Mouse (Mus musculus) hindbrain, postnatal 0 days (tissue): Measurements from ENCODE around the gene Dennd4c. TPM values are rescaled to one million over a fixed set of nuclear protein-coding genes. Genes with fewer than 3 reads are reported as not detected.
"Not testable (repeated sequence)": the region's sequence is repeated elsewhere in the genome, so short reads cannot be mapped to it uniquely, and the experiment has no call there.

Experiments used
- ATAC-seq: fragments of 200-750 bp; cut with Nextera tagmentation; 2 replicates; pipeline ENCODE4 v1.8.0; 2017; ENCODE audit warnings: mild to moderate bottlenecking, moderate TSS enrichment, moderate library complexity
- DNase-seq: peaks from one replicate; pipeline ENCODE4 v3.0.0-alpha.2; 2015; ENCODE audit warnings: low spot score
- H3K27ac ChIP-seq: fragments of 300-500 bp; sonication (generic); 2 replicates; pipeline ENCODE4 v1.5.1; 2014; ENCODE audit warnings: mild to moderate bottlenecking
- H3K27me3 ChIP-seq: fragments of 300-500 bp; sonication (generic); 2 replicates; pipeline ENCODE4 v1.6.1; 2014; ENCODE audit warnings: low read length, mixed read lengths; ENCODE audit not compliant: insufficient read depth
- H3K36me3 ChIP-seq: fragments of 300-500 bp; sonication (generic); 2 replicates; pipeline ENCODE4 v1.6.1; 2014; ENCODE audit warnings: low read length, mixed read lengths; ENCODE audit not compliant: insufficient read depth
- H3K4me1 ChIP-seq: fragments of 300-500 bp; sonication (generic); 2 replicates; pipeline ENCODE4 v1.6.1; 2014; ENCODE audit warnings: antibody characterized with exemption, low read length, mixed read lengths; ENCODE audit not compliant: insufficient read depth
- H3K4me2 ChIP-seq: fragments of 300-500 bp; sonication (generic); 2 replicates; pipeline ENCODE4 v1.6.1; 2014; ENCODE audit warnings: low read depth, mild to moderate bottlenecking, low read length, moderate library complexity, mixed read lengths
- H3K4me3 ChIP-seq: fragments of 300-500 bp; sonication (generic); 2 replicates; pipeline ENCODE4 v1.5.1; 2014; ENCODE audit warnings: low read length
- H3K9ac ChIP-seq: fragments of 300-500 bp; sonication (generic); replicated peaks from 2 replicates; pipeline ENCODE4 v1.6.1; 2014; ENCODE audit warnings: mild to moderate bottlenecking, low read length, moderate library complexity, mixed read lengths
- H3K9me3 ChIP-seq: fragments of 300-500 bp; sonication (generic); 2 replicates; pipeline ENCODE4 v1.6.1; 2016; ENCODE audit warnings: low read length, mixed read lengths
- CTCF ChIP-seq: IDR thresholded peaks from 2 replicates; pipeline ENCODE4 v1.5.1; 2016; ENCODE audit warnings: antibody characterized with exemption, control low read depth, low read depth
- WGBS: fragments of 180-500 bp; shearing (Covaris S2); extraction: QIAGEN DNeasy Blood & Tissue Kit; methylation state at CpG from one replicate; pipeline ENCODE4 v1.1.7; 2014; 5-methylcytosine and 5-hydroxymethylcytosine counted together
- polyA plus RNA-seq: library from polyadenylated mRNA; unstranded; fragments of >200 nt; fragmentation: Nextera tagmentation; extraction: Ambion mirVana; gene quantifications from 2 replicates; pipeline ENCODE4 v1.2.1, GENCODE M21; 2015
- total RNA-seq: library from RNA; depleted of rRNA; stranded (reverse); fragments of >200 nt; gene quantifications from 2 replicates; pipeline ENCODE4 v1.2.3, GENCODE M21; 2014

Dennd4c gene
- total and polyA plus RNA-seq, 2 experiments from 2014 or later: 3.2 to 14.3 TPM

- no peaks in the 10 kb centered on the region for H3K27me3 ChIP-seq
- no peak overlapping the region for H3K4me3 ChIP-seq
- WGBS: 90% methylated on average over 9 of the region's 9 CpGs
- H3K9ac ChIP-seq: no peak overlapping the region
- H3K27ac ChIP-seq: no peak overlapping the region
- no peak for ATAC-seq
- H3K36me3 ChIP-seq: peaks cover 3% of the 10 kb centered on the region; the same call in 1 of the 2 replicates
- H3K4me1 ChIP-seq: no peaks in the 10 kb centered on the region
- no peak overlapping the region for H3K4me2 ChIP-seq
- no peaks in the 10 kb centered on the region for H3K9me3 ChIP-seq
- no peak for DNase-seq
- TF ChIP-seq CTCF: no peak
Measured at GRCm38 (mm10) chr4:86777587-86777986, 29.2 kb downstream of the Dennd4c start.

GRCm38 (mm10) chr4:86810604-86811003, 62.2 kb downstream of the Dennd4c start:
- Histone ChIP-seq H3K4me1 (no peaks in the 10 kb centered on the region), H3K9me3 (no peaks in the 10 kb centered on the region), H3K9ac (no peak overlapping the region), H3K27me3 (no peaks in the 10 kb centered on the region), H3K4me3 (no peak overlapping the region), H3K27ac (no peak overlapping the region), H3K4me2 (no peak overlapping the region), H3K36me3 (no peaks in the 10 kb centered on the region)
- peak; percentile 36 for DNase-seq
- no peak for ATAC-seq
- WGBS: 55% methylated on average over 2 of the region's 2 CpGs
- peak; percentile 64 for TF ChIP-seq CTCF

DNA sequence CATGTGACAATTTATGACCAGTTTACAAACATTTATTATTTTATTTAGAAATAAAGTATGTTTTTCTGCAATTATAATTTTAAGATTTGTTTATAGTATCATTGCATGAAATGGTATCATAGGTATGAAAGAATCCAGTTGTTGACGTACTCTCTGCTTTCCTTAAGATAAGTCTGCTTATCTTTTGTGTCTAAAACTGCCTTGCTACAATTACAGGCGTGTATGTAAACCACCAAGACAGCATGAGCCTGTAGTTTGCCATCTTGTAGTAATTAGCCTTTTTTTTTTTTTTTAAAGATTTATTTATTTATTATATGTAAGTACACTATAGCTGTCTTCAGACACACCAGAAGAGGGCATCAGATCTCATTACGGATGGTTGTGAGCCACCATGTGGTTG, 66.5 kb downstream of the Dennd4c start:
- Histone ChIP-seq H3K36me3 (no peaks in the 10 kb centered on the region), H3K27me3 (no peaks in the 10 kb centered on the region), H3K4me3 (no peak overlapping the region), H3K27ac (no peak overlapping the region), H3K4me1 (no peaks in the 10 kb centered on the region), H3K4me2 (no peak overlapping the region), H3K9me3 (no peaks in the 10 kb centered on the region), H3K9ac (no peak overlapping the region)
- no peak for DNase-seq
- no peak for TF ChIP-seq CTCF
- ATAC-seq: no peak
- WGBS: 90% methylated on average over 2 of the region's 3 CpGs

- Histone ChIP-seq H3K4me1 (no peaks in the 10 kb centered on the region), H3K27me3 (no peaks in the 10 kb centered on the region), H3K4me2 (no peak overlapping the region), H3K36me3 (peaks cover 23% of the 10 kb centered on the region), H3K27ac (no peak overlapping the region), H3K9me3 (no peaks in the 10 kb centered on the region), H3K4me3 (no peak overlapping the region), H3K9ac (no peak overlapping the region)
- peak; percentile 81 for TF ChIP-seq CTCF
- WGBS: 91% methylated on average over 2 of the region's 2 CpGs
- DNase-seq (peak; percentile 78), ATAC-seq (peak; percentile 69; the same call in 1 of the 2 replicates)
Measured at GRCm38 (mm10) chr4:86823169-86823568, 74.8 kb downstream of the Dennd4c start.

DNA sequence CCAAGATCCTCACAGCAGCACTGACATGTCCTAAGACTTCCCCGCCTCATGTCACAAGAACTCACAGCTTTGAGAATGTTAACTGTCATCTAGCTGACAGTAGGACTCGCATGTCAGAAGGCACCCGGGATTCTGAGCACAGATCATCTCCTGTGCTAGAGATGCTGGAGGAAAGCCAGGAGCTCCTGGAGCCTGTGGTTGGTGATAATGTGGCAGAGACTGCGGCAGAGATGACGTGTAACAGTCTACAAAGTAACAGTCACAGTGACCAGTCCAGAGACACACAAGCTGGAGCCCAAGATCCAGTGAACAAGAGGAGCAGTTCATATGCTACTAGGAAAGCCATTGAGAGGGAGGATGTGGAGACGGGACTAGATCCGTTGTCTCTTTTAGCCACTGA, 76.8 kb downstream of the Dennd4c start:
- H3K4me3 ChIP-seq: no peak overlapping the region
- H3K9me3 ChIP-seq: no peaks in the 10 kb centered on the region
- H3K4me2 ChIP-seq: no peak overlapping the region
- no peak overlapping the region for H3K27ac ChIP-seq
- H3K4me1 ChIP-seq: no peaks in the 10 kb centered on the region
- H3K36me3 ChIP-seq: peaks cover 33% of the 10 kb centered on the region
- TF ChIP-seq CTCF: no peak
- ATAC-seq (no peak), DNase-seq (no peak)
- H3K27me3 ChIP-seq: no peaks in the 10 kb centered on the region
- no peak overlapping the region for H3K9ac ChIP-seq
- WGBS: 87% methylated on average over 7 of the region's 7 CpGs

GRCm38 (mm10) chr4:86831896-86832295, 83.5 kb downstream of the Dennd4c start:
- TF ChIP-seq CTCF: no peak
- DNase-seq (no peak), ATAC-seq (no peak)
- Histone ChIP-seq H3K9ac (no peak overlapping the region), H3K9me3 (no peaks in the 10 kb centered on the region), H3K4me3 (no peak overlapping the region), H3K4me1 (no peaks in the 10 kb centered on the region), H3K27ac (no peak overlapping the region), H3K27me3 (no peaks in the 10 kb centered on the region), H3K36me3 (peaks cover 24% of the 10 kb centered on the region; the same call in 1 of the 2 replicates), H3K4me2 (no peak overlapping the region)
- 94% methylated on average over 2 of the region's 2 CpGs for WGBS

DNA sequence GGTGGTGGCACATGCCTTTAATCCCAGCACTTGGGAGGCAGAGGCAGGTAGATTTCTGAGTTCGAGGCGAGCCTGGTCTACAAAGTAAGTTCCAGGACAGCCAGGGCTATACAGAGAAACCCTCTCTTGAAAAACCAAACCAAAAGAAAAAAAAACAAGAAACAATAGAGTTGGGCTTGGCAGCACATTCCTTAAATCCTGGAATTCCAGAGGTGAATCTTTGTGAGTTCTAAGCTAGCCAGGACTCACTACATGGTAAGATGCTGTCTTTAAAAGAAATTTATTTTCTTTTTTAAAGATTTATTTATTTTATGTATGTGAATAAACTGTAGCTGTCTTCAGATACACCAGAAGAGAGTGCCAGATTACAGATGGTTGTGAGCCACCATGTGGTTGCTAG, 92.8 kb downstream of the Dennd4c start:
- H3K36me3 ChIP-seq: peaks cover 38% of the 10 kb centered on the region
- not testable (repeated sequence) for H3K9me3 ChIP-seq, ATAC-seq, H3K9ac ChIP-seq, H3K4me2 ChIP-seq, H3K27me3 ChIP-seq, H3K27ac ChIP-seq, H3K4me3 ChIP-seq, DNase-seq, H3K4me1 ChIP-seq
- 96% methylated on average over 2 of the region's 2 CpGs for WGBS
